Mouse (Mus musculus): Measurements from ENCODE around the gene Pramel7.
"Not testable (repeated sequence)": the region's sequence is repeated elsewhere in the genome, so short reads cannot be mapped to it uniquely, and the experiment has no call there.

The Pramel7 gene

DNA sequence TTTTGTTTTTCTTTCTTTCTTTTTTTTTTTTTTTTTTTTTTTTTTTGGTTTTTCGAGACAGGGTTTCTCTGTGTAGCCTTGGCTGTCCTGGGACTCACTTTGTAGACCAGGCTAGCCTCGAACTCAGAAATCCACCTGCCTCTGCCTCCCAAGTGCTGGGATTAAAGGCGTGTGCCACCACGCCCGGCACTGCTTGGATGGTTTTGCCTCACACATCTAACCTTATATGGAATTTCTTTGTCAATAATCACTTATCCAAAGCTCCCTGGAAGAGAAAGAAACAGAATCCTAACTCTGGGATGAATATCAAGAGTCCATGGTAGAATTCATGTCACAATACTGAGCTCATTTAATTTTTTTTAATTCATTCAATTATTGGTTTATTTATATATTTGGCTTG lies at the start of gene Pramel7:
Gene Pramel7, minus strand, starts transcription at position 101 of the 400 bp plus-strand sequence.
- DNase-seq (ENCODE audit: low spot score in 2 of 2): not testable (repeated sequence)

DNA sequence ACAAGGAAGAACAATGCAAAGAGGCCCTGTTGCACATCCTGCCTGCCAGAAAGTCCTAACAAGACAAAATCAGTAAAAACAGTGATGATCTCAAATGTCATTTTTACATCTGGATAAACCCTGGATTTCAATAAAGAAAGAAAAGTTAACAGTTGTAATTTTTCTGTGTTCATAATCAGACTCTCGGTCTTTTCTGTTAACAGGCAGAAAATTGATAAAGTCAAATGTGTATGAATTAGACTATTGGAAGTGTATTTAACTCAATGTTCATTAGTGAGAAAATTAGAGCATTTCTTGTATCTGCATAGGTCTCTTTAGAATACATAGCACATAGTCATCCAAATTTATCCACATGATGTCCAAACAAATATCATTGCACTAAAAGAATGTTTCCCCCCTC lies 48.5 kb upstream of the Pramel7 start, which contains the start of gene Olfr1128:
Gene Olfr1128, minus strand, starts transcription at position 101 of the 400 bp plus-strand sequence.
- no peak for DNase-seq (ENCODE audit: low spot score in 2 of 2)

DNA sequence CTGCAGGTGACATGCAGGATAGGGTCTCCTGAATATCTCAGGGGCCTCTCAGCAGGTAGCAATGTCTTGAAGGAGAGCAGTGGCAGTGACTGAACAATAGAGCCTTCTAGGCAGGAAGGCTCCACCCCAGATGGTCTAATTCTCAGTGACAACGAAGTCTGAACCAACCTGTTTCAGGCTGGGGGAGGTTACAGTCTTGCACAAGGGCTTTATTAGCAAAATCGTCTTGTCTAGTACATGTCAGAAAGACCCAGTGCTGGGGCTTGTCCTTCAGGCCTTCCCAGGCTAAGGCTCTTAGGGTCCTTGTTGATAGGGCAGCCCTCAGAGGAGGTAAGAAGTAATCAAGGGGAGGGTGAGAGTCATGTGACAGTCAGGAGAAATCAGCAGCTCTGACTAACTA lies 37.9 kb upstream of the Pramel7 start:
- no peak for DNase-seq (ENCODE audit: low spot score in 2 of 2)

DNA sequence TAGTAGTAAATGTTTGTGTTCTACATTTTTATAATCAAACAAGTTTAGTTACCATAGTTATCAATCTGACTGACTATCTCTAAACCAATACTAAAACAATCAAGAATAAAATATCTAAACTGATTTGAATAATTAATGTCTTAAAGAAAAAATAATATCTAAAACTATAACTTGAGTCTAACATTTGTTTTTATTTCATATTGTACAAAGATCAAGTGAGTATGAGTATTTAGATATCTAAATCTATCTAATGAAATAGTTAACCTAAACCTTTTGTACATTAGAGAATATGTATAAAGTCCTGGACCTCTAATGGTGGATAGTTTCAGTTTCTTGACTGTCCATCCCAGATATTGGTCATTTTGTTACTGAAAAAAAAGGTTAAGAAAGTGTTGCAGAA lies 34.6 kb upstream of the Pramel7 start, which contains the start of gene Olfr153:
Gene Olfr153, plus strand, starts transcription at position 301 of the 400 bp plus-strand sequence.
- no peak for DNase-seq (ENCODE audit: low spot score in 2 of 2)

DNA sequence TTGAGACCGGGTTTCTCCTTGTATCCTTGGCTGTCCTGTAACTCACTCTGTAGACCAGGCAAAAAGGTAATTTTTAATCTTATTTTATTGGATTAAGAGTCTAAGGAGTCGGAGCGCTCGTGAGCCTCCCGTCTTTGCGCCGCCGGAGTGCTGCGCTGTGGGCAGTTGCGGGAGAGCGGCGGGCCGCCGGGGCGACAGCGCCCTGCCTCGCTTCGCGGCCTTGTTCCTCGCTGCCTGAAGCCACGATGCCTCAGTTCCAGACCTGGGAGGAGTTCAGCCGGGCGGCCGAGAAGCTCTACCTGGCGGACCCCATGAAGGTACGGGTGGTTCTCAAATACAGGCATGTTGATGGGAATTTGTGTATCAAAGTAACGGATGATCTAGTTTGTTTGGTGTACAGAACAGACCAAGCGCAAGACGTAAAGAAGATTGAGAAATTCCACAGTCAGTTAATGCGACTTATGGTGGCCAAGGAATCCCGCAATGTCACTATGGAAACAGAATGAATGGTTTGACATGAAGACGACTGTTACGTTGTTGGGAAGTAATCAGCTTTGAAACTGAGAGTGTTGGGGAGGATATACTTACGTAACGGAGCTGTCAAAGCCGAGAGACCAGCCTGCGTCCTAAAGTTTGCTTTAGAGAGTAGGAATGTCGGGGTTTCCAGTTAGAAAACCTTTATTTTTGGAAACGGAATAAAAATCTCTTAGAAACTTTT lies 29.2 kb upstream of the Pramel7 start:
- DNase-seq (ENCODE audit: low spot score in 2 of 2): not testable (repeated sequence)

DNA sequence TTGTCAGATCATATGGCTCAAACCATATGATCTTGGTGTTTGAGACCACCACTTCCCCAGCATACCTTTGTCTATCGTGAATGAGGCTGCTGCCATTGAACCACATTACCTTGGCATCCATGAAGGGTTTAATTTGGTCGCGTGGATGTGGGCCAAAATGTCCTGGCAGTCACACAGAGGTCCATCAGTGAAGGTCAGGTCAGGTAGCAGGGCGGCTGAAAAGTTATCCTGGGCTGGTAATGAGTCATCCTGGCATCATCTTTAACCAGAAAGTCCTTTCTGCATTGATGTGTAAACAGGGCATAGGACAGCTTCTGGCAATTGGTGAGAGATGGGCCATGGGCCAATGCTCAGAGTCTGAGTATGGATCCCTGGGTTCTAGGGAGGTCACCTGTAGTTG lies 23.8 kb upstream of the Pramel7 start:
- no peak for DNase-seq (ENCODE audit: low spot score in 2 of 2)

DNA sequence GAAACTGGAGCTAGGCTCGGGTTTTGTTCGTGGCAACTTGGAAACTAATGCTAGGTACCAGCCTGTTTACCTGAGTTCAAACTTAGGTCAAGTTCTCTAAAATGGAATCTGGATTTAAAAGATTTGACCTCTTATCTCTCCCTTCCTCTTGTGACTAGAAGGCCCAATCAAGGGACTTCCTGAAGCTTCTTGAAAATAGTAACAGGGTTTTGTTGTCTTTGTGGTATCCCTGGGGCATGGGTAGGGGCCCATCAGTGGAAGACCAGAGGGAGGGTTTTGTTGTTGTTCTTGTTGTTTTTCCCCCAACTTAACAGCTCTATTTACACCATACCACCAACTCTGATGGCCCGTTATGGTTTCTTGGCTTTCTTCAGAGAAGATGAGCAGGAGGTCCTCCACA lies 19.7 kb upstream of the Pramel7 start:
- no peak for DNase-seq (ENCODE audit: low spot score in 2 of 2)

DNA sequence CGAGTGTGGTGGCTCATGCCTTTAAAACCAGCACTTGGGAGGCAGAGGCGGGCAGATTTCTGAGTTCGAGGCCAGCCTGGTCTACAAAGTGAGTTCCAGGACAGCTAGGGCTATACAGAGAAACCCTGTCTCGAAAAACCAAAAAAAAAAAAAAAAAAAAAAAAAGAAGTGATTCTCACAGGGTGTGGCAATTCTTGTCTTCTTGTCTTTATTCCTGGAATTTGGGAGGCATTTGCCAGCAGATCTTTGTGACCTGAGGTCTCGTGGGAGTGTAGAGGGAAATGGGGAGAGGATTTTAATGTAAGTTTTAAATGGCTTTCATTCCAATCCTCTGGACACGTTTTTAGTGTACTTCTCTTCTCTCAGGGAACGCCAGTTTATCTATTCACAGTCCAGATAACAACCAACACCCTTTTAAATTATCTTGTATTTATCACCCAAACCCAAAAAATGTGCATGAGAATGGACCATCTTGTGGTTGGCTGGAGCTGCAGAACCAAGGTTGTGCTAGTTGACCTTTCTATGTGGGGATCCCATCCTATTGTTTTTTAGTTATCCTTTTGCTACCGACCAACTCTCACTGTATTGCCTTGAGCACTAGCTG lies 18.7 kb upstream of the Pramel7 start:
- DNase-seq (ENCODE audit: low spot score in 2 of 2): no peak

DNA sequence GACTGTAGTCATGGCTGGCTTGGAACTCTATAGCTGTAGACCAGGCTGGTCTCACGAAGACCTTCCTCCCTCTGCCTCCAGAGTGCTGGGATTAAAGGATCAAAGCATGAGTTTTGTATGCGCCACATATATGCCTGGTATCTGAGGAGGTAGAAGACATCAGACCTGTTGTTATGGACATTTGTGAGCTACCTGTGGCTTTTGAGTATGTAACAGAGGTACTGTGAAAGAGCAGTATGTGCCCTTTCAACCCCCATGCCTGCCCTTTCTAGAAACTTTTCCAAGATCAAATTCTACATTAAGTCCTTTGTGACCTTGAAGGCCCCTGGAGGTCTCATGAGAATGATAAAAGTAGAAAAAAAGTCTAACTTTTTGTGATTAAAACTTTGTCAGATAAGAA lies 18.2 kb upstream of the Pramel7 start:
- DNase-seq (ENCODE audit: low spot score in 2 of 2): no peak

DNA sequence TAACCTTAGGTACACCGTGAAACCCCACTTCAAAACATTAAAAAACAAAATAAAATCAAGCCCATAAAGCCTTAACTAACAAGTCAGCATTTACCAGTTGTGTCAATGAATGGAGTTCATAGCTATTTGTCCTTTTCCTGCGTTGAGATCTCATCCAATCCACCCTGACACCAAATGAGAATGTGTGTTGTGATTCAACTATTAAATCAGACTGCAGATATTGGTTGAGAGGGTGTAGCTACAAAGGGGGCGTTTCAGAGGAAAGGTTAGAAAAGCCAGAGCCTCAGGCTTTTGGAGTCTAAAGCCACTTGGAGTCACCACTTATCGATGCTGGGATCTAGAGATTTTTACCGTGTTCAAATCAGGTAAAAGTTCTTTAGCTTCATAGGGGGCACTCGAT lies 9.4 kb upstream of the Pramel7 start, which contains the start of gene Pramel6:
Gene Pramel6, plus strand, starts transcription at position 301 of the 400 bp plus-strand sequence.
- DNase-seq (ENCODE audit: low spot score in 2 of 2): no peak

DNA sequence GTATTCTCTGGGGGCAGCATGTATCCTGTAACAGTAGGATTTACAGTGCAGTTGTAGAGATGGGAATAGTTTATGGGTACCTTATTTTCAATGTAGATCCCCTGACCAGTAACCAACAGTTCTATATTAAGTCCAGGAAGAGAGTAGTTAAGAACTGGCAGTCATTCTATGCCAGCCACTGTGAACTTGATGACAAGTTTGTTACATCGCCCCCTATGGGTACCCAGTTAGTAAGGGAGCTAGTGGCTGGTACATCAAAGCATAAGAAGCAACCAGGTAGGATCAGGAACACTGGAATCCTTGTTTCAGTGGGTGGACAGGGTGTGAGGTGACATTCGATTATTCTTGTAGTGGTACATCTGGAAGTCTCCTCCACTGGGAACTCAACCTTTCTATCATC lies 14.6 kb downstream of the Pramel7 start:
- no peak for DNase-seq (ENCODE audit: low spot score in 2 of 2)

DNA sequence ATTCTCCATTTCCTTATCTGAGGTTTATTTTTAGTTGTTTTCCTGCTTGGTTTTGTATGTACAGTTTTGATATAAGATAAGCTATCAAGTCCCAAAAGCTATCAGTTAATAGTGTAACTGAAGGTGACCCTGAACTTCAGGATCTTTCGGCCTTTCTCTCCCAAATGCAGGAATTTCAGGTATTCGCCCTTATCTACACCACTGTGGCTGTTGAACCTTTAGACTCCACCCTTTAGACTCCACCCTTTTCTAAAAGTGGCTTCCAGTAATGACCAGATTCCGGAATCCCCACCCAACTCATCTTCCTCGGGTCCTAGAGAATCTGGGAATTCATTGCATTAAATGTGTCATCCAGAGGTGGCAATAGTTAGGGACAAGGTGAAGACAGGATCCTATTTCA lies 15.7 kb downstream of the Pramel7 start:
- no peak for DNase-seq (ENCODE audit: low spot score in 2 of 2)

DNA sequence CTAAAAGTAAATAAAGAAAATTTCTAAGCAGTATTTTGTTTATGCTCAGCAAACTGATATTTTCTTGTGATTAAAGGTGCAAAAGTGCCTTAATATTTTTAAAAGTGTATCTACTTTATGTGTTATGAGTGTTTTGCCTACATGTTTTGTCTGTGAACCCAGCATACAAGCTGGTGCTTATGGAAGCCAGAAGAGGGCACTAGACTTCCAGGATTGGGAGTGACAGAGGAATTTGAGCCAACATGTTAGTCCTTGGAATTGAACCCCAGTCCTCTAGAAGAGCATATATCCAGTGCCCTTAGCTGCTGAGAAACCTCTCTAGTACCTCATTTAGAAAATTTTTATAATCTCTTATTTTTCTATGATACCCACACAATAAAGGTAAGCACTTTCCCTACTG lies 16.7 kb downstream of the Pramel7 start:
- no peak for DNase-seq (ENCODE audit: low spot score in 2 of 2)

DNA sequence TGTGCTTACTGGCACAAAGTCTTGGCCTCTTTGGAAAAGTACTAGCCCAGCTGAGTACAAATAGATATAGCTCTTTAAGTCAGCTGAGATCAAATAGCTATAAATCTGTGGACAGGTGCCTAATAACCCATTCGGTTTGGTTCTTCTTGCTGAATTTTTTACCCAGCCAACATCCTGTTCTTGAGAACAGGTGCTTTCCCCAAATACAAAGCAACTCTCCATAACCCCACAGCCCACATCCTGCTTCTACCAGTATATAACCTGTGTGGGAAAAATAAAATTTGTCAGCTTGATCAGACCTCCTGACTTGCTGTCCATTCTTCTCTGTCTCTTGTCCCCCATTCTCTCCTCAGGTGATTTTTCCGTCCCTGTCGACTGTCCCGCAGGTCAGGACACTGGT lies 35.1 kb downstream of the Pramel7 start:
- no peak for DNase-seq (ENCODE audit: low spot score in 2 of 2)

DNA sequence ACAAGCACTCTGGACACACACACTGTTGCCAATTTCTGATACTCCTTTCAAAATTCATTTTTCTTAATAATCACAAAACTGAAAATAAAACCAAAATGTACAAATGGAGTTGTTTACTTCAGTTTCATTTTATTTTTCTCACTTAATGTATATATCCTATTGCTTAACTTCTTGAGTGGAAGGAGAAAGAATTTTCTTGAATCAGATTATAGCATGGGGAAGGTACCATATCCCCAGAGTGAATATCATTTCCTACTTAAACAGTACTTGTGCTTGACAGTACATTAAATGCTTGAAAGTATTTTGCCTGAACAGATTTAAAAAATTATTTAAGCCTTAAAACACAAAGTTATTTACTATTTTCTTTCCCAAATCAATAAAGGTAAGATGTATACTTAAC lies 43.2 kb downstream of the Pramel7 start, which contains the start of gene Olfr1126:
Gene Olfr1126, plus strand, starts transcription at position 301 of the 400 bp plus-strand sequence.
- no peak for DNase-seq (ENCODE audit: low spot score in 2 of 2)
